Mouse (Mus musculus) testis, postnatal 10 days (tissue): Measurements from ENCODE around the gene Fbxw20.
A peak's percentile ranks its signal among the peaks of the same experiment; 100 is the strongest.
"Not testable (repeated sequence)": the region's sequence is repeated elsewhere in the genome, so short reads cannot be mapped to it uniquely, and the experiment has no call there.

ENCODE experiments used
- DNase-seq: peaks from one replicate; pipeline ENCODE4 v3.0.0; 2021; ENCODE audit warnings: low spot score

Fbxw20 gene

GRCm38 (mm10) chr9:109234654-109235053 lies at the start of gene Fbxw20:
Gene Fbxw20, minus strand, starts transcription at chr9:109234754.
- no peak for DNase-seq

- no peak for DNase-seq
Measured at GRCm38 (mm10) chr9:109263041-109263440, 28.5 kb upstream of the Fbxw20 start.

DNA sequence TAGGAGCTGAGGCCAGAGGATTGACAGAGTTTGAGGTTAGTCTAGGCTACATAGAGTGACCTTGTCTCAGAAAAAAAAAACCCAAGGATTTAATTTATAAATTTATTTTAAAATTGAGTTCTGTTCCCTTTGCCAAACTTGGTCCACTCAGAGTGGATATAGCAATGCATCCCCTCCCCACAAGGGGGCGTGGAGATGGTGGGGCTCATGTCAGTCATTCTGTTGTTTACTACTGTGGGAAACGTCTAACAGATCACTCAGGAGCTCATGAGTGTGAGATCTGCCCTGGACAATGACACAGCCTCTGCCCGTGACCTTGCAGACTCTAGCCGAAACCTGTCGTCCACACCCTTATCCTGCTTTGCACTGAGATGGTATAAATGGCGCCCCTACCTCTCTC lies 16.1 kb downstream of the Fbxw20 start:
- DNase-seq, result peak; percentile 41

DNA sequence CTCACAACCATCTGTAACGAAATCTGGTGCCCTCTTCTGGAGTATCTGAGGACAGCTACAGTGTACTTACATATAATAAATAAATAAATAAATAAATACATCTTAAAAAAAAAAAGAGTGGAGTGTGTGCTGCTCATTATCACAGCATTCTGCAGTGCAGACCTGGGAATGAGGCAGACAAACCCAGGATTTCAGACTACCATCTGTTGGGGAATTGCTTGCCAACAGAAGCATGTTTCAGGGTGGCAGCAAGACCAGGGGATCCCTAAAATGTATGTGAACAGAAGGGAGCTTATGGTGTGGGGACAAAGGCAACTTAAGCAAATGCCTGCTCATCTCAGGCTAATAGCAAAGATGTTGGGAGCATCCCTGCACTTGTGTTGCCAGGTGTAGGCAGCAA lies 33.2 kb downstream of the Fbxw20 start:
- not testable (repeated sequence) for DNase-seq

DNA sequence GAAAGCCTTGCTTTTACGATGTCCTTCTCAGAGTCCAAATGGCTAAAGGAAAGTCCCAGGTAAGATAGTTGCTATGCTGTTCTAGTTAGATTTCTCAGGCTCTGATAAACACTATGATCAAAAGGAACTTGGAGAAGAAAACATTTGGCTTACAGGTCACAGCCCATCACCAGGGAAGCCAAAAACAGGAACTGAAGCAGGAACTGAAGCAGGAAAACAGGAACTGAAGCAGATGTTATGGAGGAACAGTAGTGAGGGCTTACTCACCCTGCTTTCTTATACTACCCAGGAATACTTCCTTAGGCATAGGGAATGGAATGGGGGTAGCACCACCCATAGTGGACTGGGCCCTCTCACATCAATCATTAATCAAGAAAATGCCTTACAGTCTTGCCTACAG lies 34.2 kb downstream of the Fbxw20 start:
- no peak for DNase-seq

DNA sequence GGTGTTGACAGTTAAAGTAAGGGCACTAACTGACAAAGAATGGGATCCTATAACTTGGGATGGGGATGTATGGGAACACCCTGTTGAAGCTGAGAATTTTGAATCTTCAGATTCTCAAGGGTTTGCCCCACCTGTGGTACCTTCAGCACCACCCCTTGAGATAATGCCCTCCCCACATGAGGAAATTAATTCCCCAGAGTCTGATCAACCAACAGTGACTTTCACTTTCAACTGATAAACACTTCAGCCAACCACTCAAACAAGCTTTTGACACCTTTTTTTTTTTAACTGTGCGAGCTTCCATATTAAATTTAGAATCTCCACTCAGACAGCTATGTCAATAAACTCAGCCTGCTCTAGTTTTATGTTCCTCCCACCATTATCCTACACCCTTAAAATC lies 35.2 kb downstream of the Fbxw20 start:
- no peak for DNase-seq

GRCm38 (mm10) chr9:109195875-109196274 lies 38.7 kb downstream of the Fbxw20 start, which contains the start of gene Fbxw13:
Gene Fbxw13, minus strand, starts transcription at chr9:109195975.
- not testable (repeated sequence) for DNase-seq

GRCm38 (mm10) chr9:109177208-109177607 lies 57.3 kb downstream of the Fbxw20 start:
- DNase-seq, result no peak

DNA sequence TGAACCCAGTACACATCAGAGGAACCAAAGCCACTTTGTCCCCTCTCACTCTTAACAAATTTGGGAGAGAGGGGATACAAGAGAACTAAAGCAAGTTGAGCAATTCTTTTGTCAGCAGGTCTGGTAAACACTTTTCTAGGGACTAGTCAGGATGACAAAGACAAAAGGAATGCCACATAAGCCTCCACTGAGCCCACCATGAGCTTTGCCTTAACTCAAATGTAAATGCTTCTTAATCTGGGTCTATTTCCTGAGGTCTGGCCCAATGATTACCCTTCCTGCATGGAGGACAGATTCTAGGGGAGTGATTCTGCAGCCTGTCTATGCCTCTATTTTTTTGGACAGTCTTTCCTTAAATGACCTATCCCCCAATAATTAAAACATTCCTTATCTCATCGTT lies 58.3 kb downstream of the Fbxw20 start:
- no peak for DNase-seq
